Mouse (Mus musculus): ENCODE data around the gene Pik3r1. TPM values are rescaled to one million over a fixed set of nuclear protein-coding genes. Genes with fewer than 3 reads are reported as not detected.

Gene Pik3r1
- total RNA-seq, 2 experiments from 2014 or later = 98.7 to 102 TPM

DNA sequence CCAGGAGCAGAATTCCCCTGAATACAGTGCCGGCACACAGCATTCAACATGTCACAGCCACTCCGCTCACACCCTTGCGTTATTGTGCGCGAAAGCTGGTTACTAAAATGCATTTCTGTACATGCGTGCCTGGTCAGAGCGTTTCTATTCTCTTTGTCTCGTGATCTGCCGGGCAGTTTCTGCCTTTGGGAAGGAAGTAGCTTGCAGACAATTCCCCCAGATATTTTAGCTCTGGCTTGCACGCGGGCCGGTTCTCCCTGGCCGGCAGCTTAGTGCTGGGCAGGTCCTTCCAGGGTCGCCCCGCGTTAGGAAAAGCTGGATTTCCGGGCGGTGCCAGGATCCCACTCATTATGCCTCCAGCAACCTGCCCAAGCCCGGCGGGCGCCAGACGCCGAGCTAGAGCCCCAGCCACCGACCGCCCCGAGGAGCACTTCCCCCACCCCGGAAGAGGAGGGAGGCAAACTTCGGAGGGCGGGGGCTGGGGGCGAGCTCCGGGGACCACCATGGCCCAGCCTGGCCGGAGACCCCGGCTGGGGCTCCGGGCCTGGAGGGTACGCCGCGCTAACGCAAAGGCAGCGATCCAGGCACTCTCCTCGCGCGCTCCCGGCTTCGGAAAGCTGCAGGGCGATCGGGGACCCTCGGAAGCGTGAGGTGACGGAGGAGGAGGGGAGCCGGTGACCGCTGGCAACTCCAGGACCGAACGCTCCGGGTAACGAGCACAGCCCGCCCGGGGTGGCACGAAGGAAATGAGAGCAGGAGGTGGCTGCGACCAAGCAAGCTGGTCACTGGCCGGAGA is 806 bp downstream of the Pik3r1 start:
- peak in 1 of 2 experiments; percentile 59 for DNase-seq (ENCODE audit: low spot score in 2 of 2)

DNA sequence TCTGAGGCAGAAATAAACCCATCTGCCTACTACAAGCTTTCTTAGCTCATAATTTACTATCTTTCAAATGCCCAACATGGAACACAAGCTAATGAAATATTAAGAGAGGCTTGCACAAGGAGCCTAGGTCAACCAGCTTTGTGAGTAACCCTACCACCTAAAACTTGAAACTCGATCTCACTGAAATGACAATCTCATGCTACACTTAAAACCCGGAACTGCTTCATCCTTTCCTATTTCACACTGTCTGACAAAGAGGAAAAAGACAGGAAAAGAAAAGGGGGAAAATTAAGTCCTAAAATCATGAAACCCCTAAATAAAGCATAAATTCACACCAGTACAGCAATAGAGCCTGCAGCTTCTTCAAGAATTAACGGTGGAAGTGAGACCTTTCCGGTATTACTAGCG is 1.4 kb downstream of the Pik3r1 start:
- DNase-seq (ENCODE audit: low spot score in 2 of 2) = no peak

DNA sequence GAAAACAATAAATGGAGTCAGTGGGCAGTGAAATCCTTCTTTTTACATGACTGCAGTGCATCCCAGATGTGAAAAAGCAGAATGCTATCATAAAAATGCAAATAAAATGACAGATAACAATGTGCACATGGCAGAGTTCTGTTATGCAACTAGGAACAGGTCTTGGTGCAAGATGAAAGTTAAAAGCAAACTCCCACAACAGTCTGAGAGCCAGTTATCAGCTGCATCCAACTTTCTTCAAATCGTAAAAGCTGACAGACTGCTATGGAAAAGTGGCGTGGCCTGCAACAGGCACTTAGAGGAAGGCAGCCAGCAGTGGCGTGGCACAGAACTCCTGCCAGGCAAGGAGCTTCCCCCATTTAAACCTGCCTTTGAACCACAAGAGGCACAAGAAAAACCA is 2.0 kb downstream of the Pik3r1 start:
- no peak for DNase-seq (ENCODE audit: low spot score in 2 of 2)

DNA sequence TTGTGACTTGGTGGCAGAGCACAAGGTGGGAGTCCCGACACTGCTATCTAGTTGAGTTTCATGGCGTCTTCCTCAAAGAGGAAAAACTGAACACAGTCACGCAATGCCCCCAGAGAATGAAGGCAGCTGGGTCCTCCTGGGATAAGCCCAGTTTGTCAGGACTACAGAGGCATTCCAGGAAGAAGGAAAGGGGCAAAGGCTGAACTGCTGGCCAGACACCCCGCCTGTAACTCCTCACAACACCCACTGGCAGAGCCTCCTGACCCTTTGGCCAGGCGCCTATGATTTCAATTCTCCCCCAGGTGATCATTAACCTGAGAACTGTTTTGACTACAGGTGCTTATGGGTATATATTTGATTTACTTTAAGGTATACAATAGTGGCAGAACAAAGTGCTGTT is 3.9 kb downstream of the Pik3r1 start:
- no peak for DNase-seq (ENCODE audit: low spot score in 2 of 2)

DNA sequence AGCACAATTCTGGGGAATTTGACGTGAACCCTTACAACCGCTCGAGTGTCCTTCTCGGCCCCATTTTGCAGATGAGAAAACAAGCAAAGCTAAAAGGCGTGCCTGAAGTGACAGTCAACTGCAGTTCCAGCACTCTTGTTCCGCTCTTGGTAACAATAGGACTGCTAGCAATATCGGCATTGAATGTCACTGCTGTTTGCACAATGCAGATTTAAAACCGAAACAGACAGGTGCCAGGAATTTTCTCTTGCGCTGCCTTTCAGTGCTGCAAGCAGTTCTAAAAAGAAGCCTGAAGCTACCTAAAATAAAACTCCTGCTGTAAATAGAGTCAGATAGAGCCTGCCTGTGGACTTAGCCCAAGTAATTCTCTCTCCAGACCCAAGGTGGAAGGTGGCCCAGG is 4.3 kb downstream of the Pik3r1 start:
- no peak for DNase-seq (ENCODE audit: low spot score in 2 of 2)

DNA sequence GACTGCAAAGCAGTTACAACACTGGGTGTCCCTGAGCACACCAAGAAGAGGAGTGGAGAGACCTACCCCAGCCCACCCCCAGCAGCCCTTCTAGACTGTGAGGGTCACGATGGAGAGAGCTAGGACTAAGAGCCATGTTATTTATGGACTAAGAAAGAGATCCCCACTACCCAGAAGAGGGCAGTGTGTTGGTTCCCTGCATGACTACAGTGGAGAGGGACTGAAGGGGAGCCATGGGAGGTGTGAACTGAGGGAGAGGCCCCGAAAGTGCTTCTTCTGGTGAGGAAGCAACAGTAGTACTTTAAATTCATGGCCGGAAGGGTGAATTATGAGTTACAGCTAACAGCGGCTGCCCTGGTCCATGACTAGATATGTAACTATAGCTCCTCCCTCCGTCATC is 4.9 kb downstream of the Pik3r1 start:
- DNase-seq (ENCODE audit: low spot score in 2 of 2) = no peak

DNA sequence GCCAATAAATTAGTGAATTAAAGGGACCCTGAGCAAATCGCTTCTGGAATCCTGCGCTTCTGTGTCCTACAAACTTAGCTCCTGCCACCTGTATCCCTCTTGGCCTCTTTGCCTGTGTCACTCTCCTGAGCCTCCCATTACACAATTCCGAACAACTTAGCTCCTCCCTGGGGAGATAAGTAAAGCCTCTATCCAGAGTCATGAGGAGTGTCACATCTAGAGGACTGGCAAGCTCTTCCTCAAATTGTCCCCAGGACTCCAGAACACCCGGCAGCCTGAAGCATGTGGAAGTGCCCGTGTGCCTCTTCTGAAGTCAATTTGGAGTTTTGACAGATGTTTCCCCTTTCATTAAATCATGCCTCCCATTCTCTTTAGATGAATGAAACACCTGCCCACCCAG is 6.4 kb downstream of the Pik3r1 start:
- no peak for DNase-seq (ENCODE audit: low spot score in 2 of 2)

DNA sequence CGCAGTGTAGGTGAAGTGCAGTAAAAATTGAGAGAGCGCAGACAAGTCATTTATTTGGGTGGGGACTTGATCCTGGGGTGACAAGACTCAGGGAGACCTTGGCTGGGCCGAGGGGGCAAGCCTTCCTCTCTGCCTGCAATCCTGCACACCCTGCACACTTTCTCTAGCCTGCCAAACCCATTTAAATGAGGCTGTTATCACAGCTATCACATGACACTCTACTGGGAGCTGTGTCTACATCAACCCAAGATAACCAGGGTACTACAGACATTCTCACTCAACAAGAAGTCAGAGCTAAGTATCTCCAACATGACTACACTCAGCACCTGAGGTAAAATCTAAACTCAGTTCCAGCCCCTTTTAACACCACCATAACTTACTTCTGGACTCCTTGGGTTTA is 7.1 kb downstream of the Pik3r1 start:
- no peak for DNase-seq (ENCODE audit: low spot score in 2 of 2)

DNA sequence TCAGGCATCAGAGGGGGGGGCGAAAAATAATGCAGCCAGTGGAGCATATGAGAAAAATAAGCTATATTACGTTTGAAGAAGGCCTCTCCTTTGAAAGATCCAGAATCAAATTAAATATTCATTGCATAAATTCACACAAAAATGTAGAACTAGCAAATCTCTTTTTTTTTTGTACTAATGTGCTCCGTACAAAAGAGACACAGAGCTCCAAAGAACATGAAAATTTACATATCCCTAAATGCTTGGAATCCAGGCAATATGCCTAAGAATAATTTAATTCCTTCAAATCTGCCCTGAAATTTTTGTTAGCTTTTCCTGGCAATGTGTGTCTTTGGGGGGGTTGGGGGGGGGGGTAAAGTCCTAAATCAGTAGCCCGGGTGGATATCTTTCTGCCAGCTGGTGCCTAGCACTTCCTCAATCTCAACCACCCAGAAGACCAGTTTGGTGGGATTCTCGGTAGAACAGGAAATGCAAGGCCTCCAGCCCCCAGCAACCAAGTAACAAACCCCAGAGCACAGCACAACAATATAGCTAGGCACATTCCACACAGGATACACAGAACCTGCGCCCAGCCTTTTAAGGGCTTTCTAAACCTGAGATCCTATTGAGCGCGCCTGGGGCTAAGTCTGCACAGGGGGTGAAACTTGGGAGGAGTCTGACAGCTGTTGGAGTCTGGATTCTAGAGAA is 7.9 kb downstream of the Pik3r1 start:
- no peak for DNase-seq (ENCODE audit: low spot score in 2 of 2)

DNA sequence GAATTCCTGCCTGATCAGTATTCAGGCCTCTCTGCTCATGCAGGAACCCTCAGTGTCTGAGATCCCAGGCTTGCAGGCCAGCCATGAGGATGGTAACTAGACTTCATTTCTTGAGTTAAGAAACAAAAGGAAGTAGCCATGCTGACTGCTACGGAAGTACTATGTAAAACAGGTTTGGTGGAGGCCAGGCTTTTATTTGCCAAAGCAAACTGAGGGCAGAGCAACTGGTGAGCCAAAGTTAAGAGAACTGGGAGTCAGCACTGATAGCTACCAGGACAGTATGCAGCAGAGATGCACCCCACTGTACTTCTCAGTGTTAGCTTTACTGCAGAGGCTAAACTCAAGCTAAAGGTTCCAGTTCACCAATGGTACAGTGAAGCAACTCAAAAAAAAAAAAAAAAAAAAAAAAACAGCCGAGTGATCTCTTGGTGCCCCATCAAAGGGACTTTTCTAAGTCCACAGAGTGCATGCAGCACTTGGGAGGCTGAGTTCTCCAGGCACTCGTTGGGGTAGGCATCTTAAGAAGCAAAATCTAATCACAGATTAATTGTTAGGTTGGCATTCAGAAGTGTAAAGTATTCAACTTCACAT is 8.6 kb downstream of the Pik3r1 start:
- DNase-seq (ENCODE audit: low spot score in 2 of 2) = no peak

DNA sequence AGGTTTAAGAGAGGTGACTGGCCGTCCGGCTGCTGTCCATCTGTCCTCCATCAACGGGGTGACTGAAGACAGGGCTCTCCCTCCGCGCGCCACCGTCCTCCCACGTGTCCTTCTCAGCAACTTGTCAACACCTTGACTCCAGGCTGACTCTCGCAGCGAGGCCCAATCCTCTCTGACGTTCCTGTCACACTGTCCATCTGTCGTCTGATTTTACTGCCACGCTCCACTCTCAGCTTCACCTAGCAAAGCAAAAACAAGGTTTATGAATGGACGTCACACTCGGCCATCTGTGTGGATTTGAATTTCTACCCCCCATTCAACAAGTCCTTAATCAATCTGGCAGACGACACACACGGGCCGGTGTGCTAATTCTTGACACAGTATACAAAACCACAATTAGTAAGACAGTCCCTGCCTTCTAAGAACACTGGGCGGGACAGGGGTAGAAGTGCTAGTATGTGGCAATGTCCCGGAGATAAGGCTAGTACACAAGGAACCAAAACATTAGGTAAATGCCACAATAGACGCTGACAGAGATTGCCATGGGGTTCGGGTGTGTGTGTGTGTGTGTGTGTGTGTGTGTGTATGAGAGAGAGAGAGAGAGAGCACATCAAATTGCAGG is 10.1 kb downstream of the Pik3r1 start:
- no peak for DNase-seq (ENCODE audit: low spot score in 2 of 2)

DNA sequence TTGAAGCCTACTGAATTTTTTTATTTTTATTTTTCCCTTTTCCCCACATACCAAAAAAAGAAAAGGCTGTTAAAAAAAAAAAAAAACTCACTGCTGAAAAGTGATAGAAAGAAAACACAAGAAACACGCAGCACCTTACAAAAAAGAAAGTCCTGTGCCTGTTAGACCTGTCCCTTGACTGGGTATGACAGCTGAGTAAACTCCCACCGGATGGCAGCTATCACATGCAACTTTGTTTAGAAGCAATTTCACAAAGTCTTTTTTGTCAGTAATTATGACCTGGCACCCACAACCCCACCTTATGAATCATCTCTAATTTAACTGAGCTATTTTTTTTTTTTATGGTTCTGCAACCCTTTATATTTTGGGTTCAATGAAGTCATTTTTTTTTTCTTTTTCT is 12.8 kb downstream of the Pik3r1 start:
- DNase-seq (ENCODE audit: low spot score in 2 of 2) = no peak

DNA sequence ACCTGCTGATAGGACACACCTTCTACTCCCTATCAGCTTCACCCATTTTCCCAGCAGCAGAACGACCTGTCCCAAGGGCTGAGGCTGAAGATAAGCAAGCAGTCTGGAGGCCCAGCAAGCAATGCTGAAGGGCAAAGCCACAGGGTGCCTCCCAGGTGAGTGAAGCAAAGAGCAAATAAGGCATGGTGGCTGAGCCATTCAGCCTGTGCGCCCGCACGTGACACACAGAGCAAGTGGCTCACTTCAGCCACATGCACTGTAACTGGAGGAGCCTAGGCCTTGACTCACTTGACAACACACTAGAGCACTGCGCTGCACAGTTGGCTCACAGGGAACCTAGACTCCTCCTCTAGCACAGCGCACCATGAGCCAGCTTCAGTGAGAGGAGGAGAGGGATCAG is 14.4 kb downstream of the Pik3r1 start:
- DNase-seq (ENCODE audit: low spot score in 2 of 2) = no peak

DNA sequence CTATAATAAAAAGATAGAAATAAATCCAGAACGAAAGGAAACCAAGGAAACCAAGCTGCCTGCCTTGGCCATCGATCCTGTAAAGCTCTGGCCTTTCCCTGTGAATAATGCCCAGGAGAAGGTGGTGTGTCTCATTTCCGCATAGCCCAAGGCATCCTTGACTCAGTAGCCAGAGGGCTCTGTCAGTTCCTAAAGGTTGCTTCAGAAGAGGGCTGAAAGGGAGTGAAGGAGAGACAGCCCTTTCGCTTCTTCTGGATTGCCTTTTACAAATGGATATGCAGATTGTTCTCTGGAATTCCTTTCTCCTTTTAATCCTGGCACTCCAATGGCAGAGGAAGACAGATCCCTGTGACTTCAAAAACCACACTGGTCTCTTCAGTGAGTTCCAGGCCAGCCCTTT is 16.2 kb downstream of the Pik3r1 start:
- DNase-seq (ENCODE audit: low spot score in 2 of 2) = no peak

DNA sequence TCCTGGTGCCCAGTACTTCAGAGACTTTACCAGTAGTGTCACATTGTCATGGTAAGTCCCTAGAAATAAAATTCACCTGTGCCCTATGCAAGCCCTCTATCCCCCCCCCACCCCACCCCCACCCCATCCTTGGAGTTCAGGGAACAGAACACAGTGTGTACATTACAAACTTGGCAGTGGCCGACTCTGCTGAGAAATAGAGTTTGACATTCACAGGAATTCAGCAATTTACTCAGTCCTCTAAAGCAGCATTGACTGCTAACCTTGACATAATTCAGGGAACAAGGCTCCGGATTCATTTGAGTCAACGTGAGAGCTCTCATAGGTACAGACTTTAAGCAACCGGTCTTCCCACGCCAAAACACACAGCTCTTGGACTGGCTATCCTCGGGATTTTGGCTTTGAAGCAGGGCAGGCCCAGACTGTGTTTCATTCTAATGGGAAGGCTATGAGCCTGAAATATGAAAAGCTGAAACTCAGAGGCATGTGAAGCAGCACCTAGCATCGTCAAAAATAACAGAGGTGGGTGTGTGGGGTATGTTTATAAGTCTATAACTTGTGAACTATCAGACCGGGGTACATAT is 21.9 kb downstream of the Pik3r1 start:
- no peak for DNase-seq (ENCODE audit: low spot score in 2 of 2)

DNA sequence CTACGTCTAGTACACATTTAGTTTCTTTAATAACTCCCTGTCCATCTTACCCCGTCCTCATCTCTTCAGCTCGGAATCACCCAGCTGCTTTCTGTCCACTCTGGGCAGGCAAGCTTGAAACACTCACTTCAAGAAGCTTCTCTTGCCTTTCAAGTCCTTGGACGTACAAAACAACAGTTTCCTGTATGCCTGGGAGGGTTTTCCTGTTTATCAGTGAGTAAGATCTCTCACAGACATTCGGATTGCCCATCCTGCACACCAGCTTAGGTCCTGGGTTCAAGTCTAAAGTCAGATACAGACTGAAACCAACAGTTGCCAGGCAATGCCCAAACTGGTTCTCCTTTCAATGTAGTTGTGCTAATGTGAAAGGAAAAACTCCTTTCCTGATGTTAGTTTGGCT is 23.1 kb downstream of the Pik3r1 start:
- DNase-seq (ENCODE audit: low spot score in 2 of 2) = no peak

DNA sequence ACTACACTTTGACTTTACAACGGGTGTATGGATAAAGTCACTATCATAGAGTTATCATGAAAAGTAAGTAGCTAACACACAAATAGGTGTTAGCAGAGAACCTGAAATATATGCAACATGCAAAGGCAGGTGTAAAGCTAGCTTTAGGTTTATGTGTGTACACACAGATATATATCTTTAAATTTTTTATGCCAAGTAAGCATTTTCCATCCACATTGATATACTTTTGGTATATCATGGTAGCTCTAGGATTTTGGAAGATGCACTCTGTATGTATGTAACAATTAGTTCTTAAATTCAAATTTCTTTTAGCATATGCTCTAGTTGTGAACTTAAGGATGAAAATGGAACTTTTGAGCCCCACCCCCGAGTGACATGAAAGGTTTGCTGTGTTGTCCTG is 24.0 kb downstream of the Pik3r1 start:
- DNase-seq (ENCODE audit: low spot score in 2 of 2) = no peak

DNA sequence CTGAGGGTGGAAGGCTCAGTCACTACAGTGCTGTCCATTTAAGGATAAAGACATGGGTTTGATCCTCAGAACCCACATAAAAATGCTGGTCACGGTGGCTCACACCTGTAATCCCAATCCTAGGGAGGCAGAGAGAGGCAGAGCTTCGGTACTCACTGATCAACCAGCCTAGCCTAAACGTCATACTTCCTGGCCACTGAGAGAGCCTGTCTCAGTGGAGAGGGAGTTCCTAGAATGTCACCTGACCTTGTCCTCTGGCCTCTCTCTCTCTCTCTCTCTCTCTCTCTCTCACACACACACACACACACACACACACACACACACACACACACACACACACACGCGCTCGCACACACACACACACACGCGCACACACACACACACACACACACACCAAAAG is 24.8 kb downstream of the Pik3r1 start:
- DNase-seq (ENCODE audit: low spot score in 2 of 2) = no peak

DNA sequence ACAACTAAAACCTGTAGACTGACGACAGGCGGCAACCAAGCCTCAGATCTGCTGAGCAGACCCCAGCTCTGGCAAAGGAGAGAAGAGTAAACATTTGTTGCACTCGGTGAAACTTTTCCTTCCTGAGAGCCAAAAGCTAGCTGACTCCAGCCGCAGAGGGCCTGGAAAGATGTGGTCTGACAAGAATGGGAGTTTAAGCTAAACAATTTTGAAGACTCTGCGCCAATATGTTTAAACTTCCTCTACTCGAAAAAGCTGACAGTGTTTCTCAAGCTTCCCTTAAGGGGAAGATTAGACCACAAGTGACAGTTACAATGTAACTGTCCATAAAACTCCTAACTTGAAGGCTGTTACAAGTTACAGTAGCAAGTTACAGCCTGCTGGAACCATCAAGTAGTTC is 25.4 kb downstream of the Pik3r1 start:
- no peak for DNase-seq (ENCODE audit: low spot score in 2 of 2)

DNA sequence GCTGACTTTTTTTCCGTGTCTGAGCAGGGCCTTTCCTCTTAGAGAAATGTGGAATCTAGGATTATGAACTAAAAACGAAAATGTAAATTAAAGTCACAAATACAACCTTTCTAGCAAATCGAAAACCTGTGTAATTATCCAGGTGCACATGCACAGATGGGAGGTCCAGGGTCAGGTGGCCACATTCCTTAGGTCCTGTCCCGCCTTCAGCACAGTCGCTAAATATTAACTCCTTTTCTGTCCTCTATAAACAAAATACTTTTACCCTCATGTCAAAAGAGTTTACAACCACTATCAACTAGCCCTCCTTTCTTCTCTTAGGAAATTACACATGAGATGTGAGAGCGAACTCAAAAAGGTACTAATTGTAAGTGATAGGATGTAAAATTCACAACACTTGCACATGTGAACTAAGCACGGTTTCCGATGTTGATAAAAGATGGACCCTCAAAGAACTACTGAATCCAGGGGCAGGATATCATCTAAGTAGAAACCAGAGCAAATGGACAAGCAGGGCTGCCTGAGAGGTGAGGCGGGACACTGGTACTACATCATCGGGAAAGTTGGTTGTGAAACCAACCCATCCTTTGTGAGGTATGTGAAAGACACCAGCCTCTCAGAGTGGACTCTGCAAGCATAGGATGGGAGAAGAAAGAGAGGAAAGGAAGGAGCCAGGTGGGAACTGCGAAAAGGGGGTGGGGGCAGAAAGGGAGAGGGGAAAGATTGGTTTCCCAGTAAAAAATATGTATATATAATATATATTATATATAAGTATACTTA is 26.3 kb downstream of the Pik3r1 start:
- DNase-seq (ENCODE audit: low spot score in 2 of 2) = no peak
